Mouse (Mus musculus) lung, adult 2 months (tissue): ENCODE data around the gene Barhl1. TPM values are rescaled to one million over a fixed set of nuclear protein-coding genes. Genes with fewer than 3 reads are reported as not detected.

Source experiments
- DNase-seq: peaks from one replicate; pipeline ENCODE4 v3.0.0; 2022
- H3K4me1 ChIP-seq: fragments of 200-500 bp; 2 replicates; pipeline ENCODE4 v1.6.1; 2011; ENCODE audit warnings: low read length; ENCODE audit not compliant: control insufficient read depth, insufficient read depth
- H3K4me3 ChIP-seq: fragments of 200-500 bp; replicated peaks from 2 replicates; pipeline ENCODE3; 2011; ENCODE audit warnings: low read depth, mild to moderate bottlenecking, control low read depth, low read length; ENCODE audit errors: extremely low read depth
- CTCF ChIP-seq: fragments of 200-500 bp; IDR thresholded peaks from 2 replicates; pipeline ENCODE4 v1.5.1; 2011; ENCODE audit warnings: mild to moderate bottlenecking, low read length, control low read depth; ENCODE audit not compliant: insufficient read depth
- POLR2A ChIP-seq: fragments of 200-500 bp; IDR thresholded peaks from 2 replicates; pipeline ENCODE4 v1.6.1; 2011; ENCODE audit warnings: low read depth, mild to moderate bottlenecking, control low read depth, low read length, borderline replicate concordance; ENCODE audit errors: extremely low read depth
- WGBS: fragments of 180-500 bp; shearing (Covaris S2); methylation state at CpG from one replicate; pipeline ENCODE4 v1.1.7; 2018; 5-methylcytosine and 5-hydroxymethylcytosine counted together
- polyA plus RNA-seq: library from polyadenylated mRNA; depleted of rRNA; stranded (reverse); fragments of >200 nt; gene quantifications from 2 replicates; pipeline ENCODE4 v1.2.3, GENCODE M21; 2012

Gene Barhl1
- polyA plus RNA-seq, 1 experiment = 0.58 TPM

GRCm38 (mm10) chr2:28903871-28904270 is 12.6 kb downstream of the Barhl1 start:
- H3K4me1 ChIP-seq = no peaks in the 10 kb centered on the region
- WGBS = 87% methylated on average over 5 of the region's 5 CpGs
- no peak for DNase-seq
- no peak overlapping the region for H3K4me3 ChIP-seq
- TF ChIP-seq CTCF (no peak), POLR2A (no peak)

- no peak for DNase-seq
- 90% methylated on average over 8 of the region's 8 CpGs for WGBS
- Histone ChIP-seq H3K4me3 (no peak overlapping the region), H3K4me1 (no peaks in the 10 kb centered on the region)
- TF ChIP-seq CTCF (no peak), POLR2A (no peak)
Measured at GRCm38 (mm10) chr2:28902291-28902690, 14.2 kb downstream of the Barhl1 start.

DNA sequence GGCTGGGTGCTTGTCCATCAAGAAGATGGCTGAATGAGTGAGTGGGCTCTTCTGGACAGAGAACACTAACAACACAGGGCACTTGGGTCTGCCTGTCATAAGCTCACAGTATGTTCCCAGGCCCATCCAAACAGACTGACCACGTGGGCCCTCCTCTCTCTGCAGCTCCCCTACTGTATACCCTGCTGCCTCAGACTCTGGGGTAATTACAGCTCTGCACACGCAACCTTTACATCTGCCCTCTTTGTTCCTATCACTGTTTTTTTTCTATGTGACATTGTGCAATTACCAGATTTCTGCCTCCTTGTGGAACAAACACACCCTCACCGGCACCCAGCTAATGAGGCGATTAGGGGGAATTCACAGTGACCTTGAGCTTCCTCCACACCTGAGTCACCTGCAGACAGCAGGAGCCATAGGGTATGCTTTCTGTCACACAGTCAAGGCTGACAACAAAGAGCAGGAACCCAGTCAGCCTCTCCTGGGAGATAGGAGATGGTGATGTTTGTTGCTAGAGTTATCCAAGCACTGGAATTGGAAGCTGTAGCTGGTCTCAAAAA is 19.0 kb downstream of the Barhl1 start:
- whole genome bisulfite sequencing = 93% methylated on average over 4 of the region's 4 CpGs
- no peak for DNase-seq
- Histone ChIP-seq H3K4me3 (no peak overlapping the region), H3K4me1 (no peaks in the 10 kb centered on the region)
- no peak for TF ChIP-seq CTCF
- no peak for TF ChIP-seq POLR2A

GRCm38 (mm10) chr2:28895876-28896275 is 20.6 kb downstream of the Barhl1 start:
- no peak for TF ChIP-seq POLR2A
- Histone ChIP-seq H3K4me3 (no peak overlapping the region), H3K4me1 (no peaks in the 10 kb centered on the region)
- no peak for DNase-seq
- 66% methylated on average over 7 of the region's 7 CpGs for WGBS

GRCm38 (mm10) chr2:28893526-28893925 is 22.9 kb downstream of the Barhl1 start:
- TF ChIP-seq POLR2A = no peak
- TF ChIP-seq CTCF = no peak
- WGBS = 80% methylated on average over 6 of the region's 6 CpGs
- Histone ChIP-seq H3K4me3 (no peak overlapping the region), H3K4me1 (no peaks in the 10 kb centered on the region)
- DNase-seq = no peak

DNA sequence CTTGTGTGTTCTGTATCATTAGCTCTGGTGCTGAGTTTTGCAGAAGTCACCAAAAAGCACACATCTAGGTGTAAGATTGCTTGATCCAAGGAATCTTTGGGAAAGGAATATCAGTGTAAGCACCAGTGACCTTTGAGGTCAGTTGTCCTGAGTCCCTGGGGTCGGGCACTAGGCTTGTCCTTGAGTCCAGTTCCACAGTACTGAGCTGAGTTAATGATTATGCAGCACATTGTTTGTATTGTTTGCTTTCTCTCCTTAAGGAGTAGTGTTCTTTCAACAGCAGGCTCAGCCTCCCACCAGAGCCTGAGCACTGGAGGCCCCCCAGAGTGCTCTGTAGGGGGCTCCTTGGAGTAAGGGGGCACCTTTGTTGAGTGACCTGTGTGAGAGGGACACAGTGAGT is 23.7 kb downstream of the Barhl1 start:
- Histone ChIP-seq H3K4me3 (no peak overlapping the region), H3K4me1 (no peaks in the 10 kb centered on the region)
- DNase-seq = no peak
- no peak for TF ChIP-seq POLR2A
- TF ChIP-seq CTCF = no peak
- WGBS = 74% methylated on average over 1 of the region's 1 CpGs

DNA sequence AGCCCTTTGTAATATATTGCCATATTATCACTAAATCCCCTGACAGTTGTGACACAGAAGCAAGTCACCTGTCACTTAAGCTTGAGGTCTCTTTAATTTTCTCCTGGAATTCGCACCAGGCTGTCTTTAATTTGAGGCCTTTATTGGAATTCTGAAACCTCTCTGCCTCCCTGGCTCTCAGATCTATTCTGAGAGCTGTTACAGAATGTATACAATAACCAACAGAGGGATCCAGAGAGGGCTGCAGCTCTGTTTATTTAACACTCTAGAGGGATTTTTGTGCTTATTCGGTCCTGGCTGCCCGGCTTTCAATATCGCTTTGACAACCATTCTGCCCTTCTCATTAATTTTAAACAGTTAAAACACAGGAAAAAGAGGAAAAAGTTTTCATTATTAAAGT is 31.6 kb downstream of the Barhl1 start:
- no peak for TF ChIP-seq CTCF
- no peak for TF ChIP-seq POLR2A
- DNase-seq = no peak
- Histone ChIP-seq H3K4me3 (no peak overlapping the region), H3K4me1 (no peaks in the 10 kb centered on the region)
- WGBS = 72% methylated on average over 4 of the region's 4 CpGs

- no peak for DNase-seq
- Histone ChIP-seq H3K4me3 (no peak overlapping the region), H3K4me1 (no peaks in the 10 kb centered on the region)
- 63% methylated on average over 6 of the region's 6 CpGs for WGBS
- TF ChIP-seq POLR2A (no peak), CTCF (no peak)
Measured at GRCm38 (mm10) chr2:28882826-28883485, 33.5 kb downstream of the Barhl1 start.

DNA sequence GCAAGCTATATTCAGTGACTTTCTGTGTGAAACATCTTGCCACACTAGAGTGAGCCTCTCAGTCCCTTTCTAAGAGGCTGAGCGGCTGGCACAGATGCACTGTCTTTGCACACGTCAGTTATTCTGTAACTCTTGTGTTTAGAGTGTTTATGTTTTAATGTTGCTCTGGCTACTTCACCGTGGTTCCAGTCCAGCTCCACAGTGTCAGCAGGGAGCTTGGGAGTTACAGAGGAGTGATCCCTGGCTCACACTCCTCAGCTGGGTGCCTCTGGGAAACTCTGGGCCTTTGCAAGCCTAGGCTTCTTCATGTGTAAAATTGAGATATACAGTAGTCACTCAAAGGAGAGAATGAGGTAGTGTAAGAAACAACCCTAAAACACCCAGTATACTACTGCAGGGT is 34.4 kb downstream of the Barhl1 start:
- DNase-seq = no peak

DNA sequence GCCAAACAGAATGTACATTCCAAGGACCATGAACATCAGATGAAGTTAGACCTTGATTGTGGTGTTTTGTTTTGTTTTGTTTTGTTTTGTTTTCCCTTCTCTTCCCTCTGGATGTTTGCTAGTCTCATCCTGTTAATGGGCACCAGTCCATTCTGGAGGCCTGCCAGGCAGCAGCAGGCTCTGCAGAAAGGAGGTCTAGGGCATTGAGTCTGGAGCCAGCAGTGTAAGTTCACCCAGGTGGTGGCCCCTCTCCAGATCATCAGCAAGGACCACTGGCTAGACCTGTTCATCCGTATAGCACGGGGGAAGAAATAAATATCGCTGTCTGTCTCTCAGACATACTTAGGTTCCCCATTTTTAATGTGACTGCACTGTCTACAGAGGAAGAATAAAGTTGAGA is 35.2 kb downstream of the Barhl1 start:
- TF ChIP-seq CTCF (no peak), POLR2A (no peak)
- H3K4me3 ChIP-seq = no peak overlapping the region
- 89% methylated on average over 3 of the region's 3 CpGs for WGBS
- DNase-seq = no peak
- H3K4me1 ChIP-seq = no peaks in the 10 kb centered on the region

More for the DNA sequence above, 34.4 kb downstream of the Barhl1 start:
- no peak for TF ChIP-seq POLR2A
- TF ChIP-seq CTCF = no peak
- Histone ChIP-seq H3K4me1 (no peaks in the 10 kb centered on the region), H3K4me3 (no peak overlapping the region)
- 72% methylated on average over 3 of the region's 3 CpGs for WGBS

DNA sequence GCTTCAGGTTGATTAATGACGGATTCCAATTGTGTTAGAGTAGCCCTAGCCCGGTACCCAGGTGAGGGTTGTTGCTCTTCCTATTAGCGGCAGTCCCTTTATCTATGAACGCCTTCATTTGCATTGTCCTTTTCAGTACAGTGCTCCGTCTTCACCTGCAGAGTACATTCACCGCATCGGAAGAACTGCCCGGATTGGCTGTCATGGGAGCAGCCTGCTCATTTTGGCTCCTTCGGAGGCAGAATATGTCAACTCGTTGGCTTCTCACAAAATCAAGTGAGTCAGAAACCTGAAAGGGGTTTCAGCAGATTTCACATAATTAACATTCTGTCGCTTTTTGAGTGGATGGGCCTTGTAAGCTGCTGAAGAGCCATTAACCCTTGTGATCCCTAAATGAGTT is 40.9 kb downstream of the Barhl1 start:
- 92% methylated on average over 11 of the region's 11 CpGs for WGBS
- no peak for TF ChIP-seq POLR2A
- no peak for TF ChIP-seq CTCF
- DNase-seq = no peak
- Histone ChIP-seq H3K4me1 (no peaks in the 10 kb centered on the region), H3K4me3 (no peak overlapping the region)
